Mouse (Mus musculus): ENCODE measurements around the gene Cpm. TPM values are rescaled to one million over a fixed set of nuclear protein-coding genes. Genes with fewer than 3 reads are reported as not detected.
"Not testable (repeated sequence)": the region's sequence is repeated elsewhere in the genome, so short reads cannot be mapped to it uniquely, and the experiment has no call there.

Cpm gene
- total RNA-seq, 1 experiment from 2014 or later, result 1.4 TPM

DNA sequence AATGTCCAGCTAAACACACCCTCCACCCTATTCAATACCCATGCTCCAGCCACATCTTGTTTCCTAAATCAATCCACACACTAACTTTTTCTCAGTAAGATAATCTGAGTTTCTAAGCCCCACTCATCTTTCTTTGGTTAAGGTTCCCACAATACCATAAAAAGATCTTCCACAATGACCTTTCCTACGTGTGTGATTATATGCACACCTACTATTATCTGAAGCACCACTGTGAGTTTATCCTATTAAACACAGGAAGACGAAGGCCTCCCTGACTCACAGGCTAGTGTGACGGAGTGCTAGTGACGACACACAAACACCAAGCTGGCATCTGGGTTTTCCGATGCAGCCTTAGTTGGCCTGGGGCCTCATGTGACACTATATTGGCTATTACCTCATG is 63.7 kb downstream of the Cpm start:
- no peak for ATAC-seq (replicated peaks in 1 of 2; ENCODE audit: insufficient read depth in 1 of 2, low FRiP score in 2 of 2, low TSS enrichment in 1 of 2, low read depth in 1 of 2, poor library complexity in 2 of 2, severe bottlenecking in 2 of 2)

DNA sequence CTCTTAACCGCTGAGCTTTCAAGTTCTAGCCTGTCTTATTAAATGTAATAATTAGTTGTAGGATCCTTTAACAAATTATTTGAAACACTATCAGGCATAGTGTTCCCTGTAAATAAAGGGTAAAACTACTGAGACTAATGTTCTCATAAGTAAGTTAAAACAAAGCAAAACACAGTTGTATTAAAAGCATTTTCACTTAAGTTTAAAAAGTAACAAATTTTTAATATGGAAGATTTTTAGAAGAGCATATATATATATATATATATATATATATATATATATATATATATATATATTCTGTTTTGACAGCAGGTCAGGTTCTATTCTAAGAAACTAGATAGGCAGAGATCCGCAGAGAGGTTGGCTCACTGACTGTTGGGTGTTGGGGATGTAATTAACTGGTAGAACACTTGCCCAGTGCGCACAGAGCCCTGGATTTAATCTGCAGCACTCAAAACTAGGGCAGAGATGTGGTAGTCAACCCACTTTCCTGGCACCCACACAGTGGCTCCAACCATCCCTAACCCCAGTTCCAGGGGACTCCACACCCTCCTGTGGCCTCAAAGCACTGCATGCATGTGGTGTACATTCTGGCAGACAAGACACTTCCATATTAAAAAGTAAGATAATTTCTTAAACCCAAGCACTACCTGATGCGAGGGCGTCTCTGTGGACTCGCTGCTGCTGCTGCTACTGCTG is 65.1 kb downstream of the Cpm start:
- no peak for ATAC-seq (replicated peaks in 1 of 2; ENCODE audit: insufficient read depth in 1 of 2, low FRiP score in 2 of 2, low TSS enrichment in 1 of 2, low read depth in 1 of 2, poor library complexity in 2 of 2, severe bottlenecking in 2 of 2)

GRCm38 (mm10) chr10:117695027-117695426 is 65.7 kb downstream of the Cpm start:
- no peak for ATAC-seq (replicated peaks in 1 of 2; ENCODE audit: insufficient read depth in 1 of 2, low FRiP score in 2 of 2, low TSS enrichment in 1 of 2, low read depth in 1 of 2, poor library complexity in 2 of 2, severe bottlenecking in 2 of 2)

GRCm38 (mm10) chr10:117695605-117696004 is 66.3 kb downstream of the Cpm start:
- ATAC-seq (replicated peaks in 1 of 2; ENCODE audit: insufficient read depth in 1 of 2, low FRiP score in 2 of 2, low TSS enrichment in 1 of 2, low read depth in 1 of 2, poor library complexity in 2 of 2, severe bottlenecking in 2 of 2), result no peak

- ATAC-seq (replicated peaks in 1 of 2; ENCODE audit: insufficient read depth in 1 of 2, low FRiP score in 2 of 2, low TSS enrichment in 1 of 2, low read depth in 1 of 2, poor library complexity in 2 of 2, severe bottlenecking in 2 of 2), result no peak
These were observed 66.9 kb downstream of the Cpm start for GRCm38 (mm10) chr10:117696021-117696826.

- ATAC-seq (replicated peaks in 1 of 2; ENCODE audit: insufficient read depth in 1 of 2, low FRiP score in 2 of 2, low TSS enrichment in 1 of 2, low read depth in 1 of 2, poor library complexity in 2 of 2, severe bottlenecking in 2 of 2), result no peak
These were observed 67.7 kb downstream of the Cpm start for GRCm38 (mm10) chr10:117696827-117697560.

- no peak for ATAC-seq (replicated peaks in 1 of 2; ENCODE audit: insufficient read depth in 1 of 2, low FRiP score in 2 of 2, low TSS enrichment in 1 of 2, low read depth in 1 of 2, poor library complexity in 2 of 2, severe bottlenecking in 2 of 2)
These were observed 68.3 kb downstream of the Cpm start for GRCm38 (mm10) chr10:117697561-117698115.

- ATAC-seq (replicated peaks in 1 of 2; ENCODE audit: insufficient read depth in 1 of 2, low FRiP score in 2 of 2, low TSS enrichment in 1 of 2, low read depth in 1 of 2, poor library complexity in 2 of 2, severe bottlenecking in 2 of 2), result no peak
These were observed 69.2 kb downstream of the Cpm start for GRCm38 (mm10) chr10:117698313-117699138.

DNA sequence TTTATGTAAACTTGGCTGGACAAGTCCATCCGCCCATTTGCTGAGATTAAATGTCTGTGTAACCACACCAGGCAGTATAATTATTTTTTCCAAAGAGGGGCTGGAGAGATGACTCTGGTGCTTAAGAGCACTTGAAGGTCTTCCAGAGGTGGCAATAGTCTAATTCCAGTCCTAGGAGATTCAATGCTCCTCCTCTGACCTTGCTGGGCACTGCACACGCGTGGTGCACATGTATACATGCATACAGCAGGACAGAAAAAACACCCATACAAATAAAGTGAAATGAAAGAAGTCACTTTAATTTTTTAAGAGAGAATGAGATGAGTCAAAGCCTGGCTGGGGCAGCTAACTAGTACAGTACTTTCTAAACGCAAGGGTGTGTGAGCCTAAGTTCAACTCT is 70.6 kb downstream of the Cpm start:
- ATAC-seq (replicated peaks in 1 of 2; ENCODE audit: insufficient read depth in 1 of 2, low FRiP score in 2 of 2, low TSS enrichment in 1 of 2, low read depth in 1 of 2, poor library complexity in 2 of 2, severe bottlenecking in 2 of 2), result no peak

DNA sequence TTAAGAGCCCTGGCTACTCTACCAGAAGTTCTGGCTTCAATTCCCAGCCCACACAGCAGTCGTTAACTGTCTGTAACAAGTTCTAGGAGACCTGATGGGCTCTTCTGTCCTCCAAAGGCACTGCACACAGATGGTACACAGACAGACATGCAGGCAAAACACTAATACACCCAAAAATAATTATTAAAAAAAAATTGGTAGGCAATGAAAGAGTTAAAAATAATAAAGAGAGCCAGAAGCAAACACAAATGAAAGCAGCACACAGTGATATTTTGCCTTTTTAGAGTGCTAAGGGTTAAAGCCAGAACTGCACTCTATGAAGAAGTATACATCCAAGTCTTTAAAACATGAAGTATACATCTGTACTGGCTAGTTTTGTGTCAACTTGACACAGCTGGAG is 71.2 kb downstream of the Cpm start:
- no peak for ATAC-seq (replicated peaks in 1 of 2; ENCODE audit: insufficient read depth in 1 of 2, low FRiP score in 2 of 2, low TSS enrichment in 1 of 2, low read depth in 1 of 2, poor library complexity in 2 of 2, severe bottlenecking in 2 of 2)

GRCm38 (mm10) chr10:117701034-117701829 is 71.9 kb downstream of the Cpm start:
- no peak for ATAC-seq (replicated peaks in 1 of 2; ENCODE audit: insufficient read depth in 1 of 2, low FRiP score in 2 of 2, low TSS enrichment in 1 of 2, low read depth in 1 of 2, poor library complexity in 2 of 2, severe bottlenecking in 2 of 2)

DNA sequence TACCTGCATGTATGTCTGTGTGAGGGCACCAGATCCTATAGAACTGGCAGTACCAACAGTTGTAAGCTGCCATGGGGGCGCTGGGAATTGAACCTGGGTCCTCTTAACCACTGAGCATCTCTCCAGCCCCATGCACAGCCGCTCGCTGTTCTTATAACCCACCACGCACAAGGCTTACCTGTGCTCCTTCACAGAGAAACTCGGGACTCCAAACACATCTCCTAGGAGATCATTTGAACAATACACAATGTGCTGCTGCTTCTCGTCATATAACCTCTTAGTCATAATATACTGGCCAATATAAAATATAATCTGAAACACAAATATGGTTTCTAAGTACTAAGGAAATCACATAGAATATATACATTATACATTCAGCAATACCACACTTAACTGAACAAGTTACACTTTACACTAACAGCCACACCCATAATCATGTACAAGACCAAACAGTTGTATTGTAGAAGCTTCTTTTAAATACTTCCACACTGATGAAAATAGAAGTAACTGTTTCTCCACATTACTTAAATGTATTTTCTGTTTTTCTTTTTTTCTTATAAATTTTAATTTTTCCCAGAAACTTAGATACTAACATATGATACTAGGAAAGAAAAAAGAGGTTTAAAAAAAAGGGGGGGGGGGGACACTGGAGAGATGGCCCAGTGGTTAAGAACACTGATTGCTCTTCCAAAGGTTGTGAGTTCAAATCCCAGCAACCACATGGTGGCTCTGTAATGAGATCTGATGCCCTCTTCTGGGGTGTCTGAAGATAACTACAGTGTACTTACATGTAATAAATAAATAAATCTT is 72.9 kb downstream of the Cpm start:
- ATAC-seq (replicated peaks in 1 of 2; ENCODE audit: insufficient read depth in 1 of 2, low FRiP score in 2 of 2, low TSS enrichment in 1 of 2, low read depth in 1 of 2, poor library complexity in 2 of 2, severe bottlenecking in 2 of 2), result no peak

DNA sequence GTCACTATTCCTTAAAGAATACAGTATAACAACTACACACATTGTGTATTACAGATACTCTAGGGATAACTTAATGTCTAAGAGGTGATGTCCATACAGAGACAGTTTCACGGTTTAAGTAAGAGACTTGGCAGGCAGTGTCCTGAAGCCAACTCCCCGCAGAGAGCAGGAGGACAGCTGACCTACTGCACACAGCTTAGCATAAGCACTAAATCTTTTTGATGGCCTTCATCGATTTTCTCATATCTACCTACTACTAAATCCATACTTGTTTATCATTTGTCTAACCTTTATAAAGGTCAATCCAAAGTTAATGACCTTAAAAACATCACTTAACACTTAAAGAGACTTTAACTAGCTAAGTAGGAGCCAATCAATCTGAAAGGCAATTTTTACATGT is 74.2 kb downstream of the Cpm start:
- no peak for ATAC-seq (replicated peaks in 1 of 2; ENCODE audit: insufficient read depth in 1 of 2, low FRiP score in 2 of 2, low TSS enrichment in 1 of 2, low read depth in 1 of 2, poor library complexity in 2 of 2, severe bottlenecking in 2 of 2)

DNA sequence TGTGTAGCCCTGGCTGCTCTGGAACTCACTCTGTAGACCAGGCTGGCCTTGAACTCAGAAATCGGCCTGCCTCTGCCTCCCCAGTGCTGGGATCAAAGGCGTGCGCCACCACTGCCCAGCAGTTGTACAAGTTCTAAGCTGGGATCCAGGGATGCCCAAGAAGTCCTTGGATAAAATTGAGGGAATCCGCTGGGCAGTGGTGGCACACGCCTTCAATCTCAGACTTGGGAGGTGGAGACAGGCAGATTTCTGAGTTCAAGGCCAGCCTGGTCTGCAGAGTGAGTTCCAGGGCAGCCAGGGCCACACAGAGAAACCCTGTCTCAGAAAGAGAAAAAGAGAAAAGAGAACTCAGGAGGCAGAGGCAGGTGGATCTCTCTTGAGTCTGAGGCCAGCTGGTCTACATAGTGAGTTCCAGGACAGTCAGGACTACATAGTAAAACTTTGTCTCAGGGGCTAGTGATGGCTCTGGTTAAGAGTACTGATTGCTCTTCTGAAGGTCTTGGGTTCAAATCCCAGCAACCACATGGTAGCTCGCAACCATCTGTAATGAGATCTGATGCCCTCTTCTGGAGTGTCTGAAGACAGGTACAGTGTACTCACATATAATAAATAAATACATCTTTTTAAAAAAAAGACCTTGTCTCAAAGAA is 75.1 kb downstream of the Cpm start:
- ATAC-seq (replicated peaks in 1 of 2; ENCODE audit: insufficient read depth in 1 of 2, low FRiP score in 2 of 2, low TSS enrichment in 1 of 2, low read depth in 1 of 2, poor library complexity in 2 of 2, severe bottlenecking in 2 of 2), result not testable (repeated sequence)

DNA sequence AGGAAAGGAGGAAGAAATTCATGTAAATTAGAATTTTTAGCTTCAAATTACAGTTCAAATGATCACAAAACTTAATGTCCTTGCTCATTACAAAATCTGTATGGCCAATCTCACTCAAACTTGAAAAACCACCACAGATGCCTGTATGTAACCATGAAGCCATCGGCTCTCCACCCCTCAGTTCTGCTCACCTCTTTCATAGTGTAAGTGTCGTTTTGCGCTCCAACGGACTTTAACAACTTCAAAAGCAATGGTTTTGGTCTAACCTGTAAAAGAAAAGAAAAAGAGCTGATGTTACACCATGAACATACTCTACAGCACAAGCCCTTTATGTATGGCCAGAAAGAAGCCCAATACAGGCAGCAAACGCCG is 75.7 kb downstream of the Cpm start:
- no peak for ATAC-seq (replicated peaks in 1 of 2; ENCODE audit: insufficient read depth in 1 of 2, low FRiP score in 2 of 2, low TSS enrichment in 1 of 2, low read depth in 1 of 2, poor library complexity in 2 of 2, severe bottlenecking in 2 of 2)

Data from hematopoietic stem cell, adult 5-6 weeks (primary cell).